Comparison of ENCODE assay signal across 29 mouse cellular contexts in the genomic region with DNA sequence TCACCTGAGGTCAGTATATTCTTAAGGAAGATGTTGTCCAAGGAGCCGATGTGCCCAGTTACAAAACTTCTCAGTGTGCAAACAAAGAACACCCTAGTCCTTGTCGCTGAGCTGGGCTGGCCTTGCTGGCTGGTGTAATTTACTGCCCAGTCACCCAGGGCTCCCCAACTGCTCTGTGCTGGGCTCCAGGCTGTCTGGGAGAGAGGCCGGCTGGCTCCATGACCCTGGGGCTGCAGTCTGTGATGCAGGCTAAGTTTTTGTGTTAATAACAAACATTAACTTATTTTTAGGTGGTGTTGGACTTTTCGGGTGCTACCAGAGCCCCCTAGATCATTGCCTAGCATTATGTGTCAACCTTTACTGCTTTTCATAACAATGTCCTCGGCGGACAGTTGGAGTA. TPM values are rescaled to one million over a fixed set of nuclear protein-coding genes. Genes with fewer than 3 reads are reported as not detected.
DNase-seq lines count a peak whose midpoint lies in the region; ATAC-seq and TF ChIP-seq lines count a peak whose summit lies in the region.
"Had no signal": no experiment of that assay in that cellular context is flagged by ENCODE, and none has a peak within 500 bp of the region (broad histone marks: within the 10 kb centered on the region; RNA-seq: fewer than 3 reads in every experiment).

No protein-coding gene starts in this region.

- H3K9ac ChIP-seq in kidney, embryonic 16.5 days (replicated peaks; ENCODE audit: low read length), result no peak overlapping the region
- H3K9ac ChIP-seq in kidney, postnatal 0 days (ENCODE audit: low read depth, low read length), result no peak overlapping the region
- H3K9ac ChIP-seq in midbrain, embryonic 13.5 days (replicated peaks), result no peak overlapping the region
- H3K9ac ChIP-seq in neural tube, embryonic 15.5 days (replicated peaks), result no peak overlapping the region
- H3K9ac ChIP-seq: embryonic facial prominence, embryonic 12.5 days; forebrain, postnatal 0 days; heart, embryonic 13.5 days; hindbrain, embryonic 14.5 days; limb, embryonic 12.5 days; liver, embryonic 15.5 days; lung, embryonic 14.5 days; midbrain, embryonic 15.5 days had no signal

- no peak overlapping the region for H3K27ac ChIP-seq in kidney, embryonic 16.5 days (ENCODE audit: low read length)
- no peak overlapping the region for H3K27ac ChIP-seq in kidney, postnatal 0 days
- peak overlapping the region; percentile 36; the same call in 1 of the 2 replicates for H3K27ac ChIP-seq in limb, embryonic 10.5 days
- H3K27ac ChIP-seq in midbrain, embryonic 13.5 days, result no peak overlapping the region
- H3K27ac ChIP-seq in neural tube, embryonic 15.5 days (replicated peaks), result no peak overlapping the region
- H3K27ac ChIP-seq: embryonic facial prominence, embryonic 12.5 days; forebrain, embryonic 10.5 days; heart, embryonic 13.5 days; hindbrain, embryonic 14.5 days; limb, embryonic 12.5 days; liver, embryonic 15.5 days; midbrain, embryonic 15.5 days; stomach, postnatal 0 days had no signal

- no peak overlapping the region for H3K4me3 ChIP-seq in kidney, embryonic 16.5 days (ENCODE audit: low read length)
- no peak overlapping the region for H3K4me3 ChIP-seq in kidney, postnatal 0 days (replicated peaks; ENCODE audit: low read depth, low read length)
- no peak overlapping the region for H3K4me3 ChIP-seq in limb, embryonic 10.5 days
- H3K4me3 ChIP-seq in midbrain, embryonic 13.5 days (replicated peaks), result no peak overlapping the region
- H3K4me3 ChIP-seq in neural tube, embryonic 15.5 days (replicated peaks), result no peak overlapping the region
- H3K4me3 ChIP-seq: embryonic facial prominence, embryonic 12.5 days; forebrain, embryonic 10.5 days; heart, embryonic 13.5 days; limb, embryonic 12.5 days; liver, embryonic 15.5 days; midbrain, embryonic 15.5 days had no signal

- TF ChIP-seq CTCF in kidney, postnatal 0 days (IDR thresholded peaks at IDR 0.05; ENCODE audit: low read depth), result no peak

- no peaks in the 10 kb centered on the region; the same call in 1 of the 2 replicates for H3K27me3 ChIP-seq in kidney, embryonic 16.5 days (ENCODE audit: insufficient read depth, low read length)
- no peaks in the 10 kb centered on the region for H3K27me3 ChIP-seq in kidney, postnatal 0 days (ENCODE audit: insufficient read depth, low read length)
- no peaks in the 10 kb centered on the region for H3K27me3 ChIP-seq in limb, embryonic 10.5 days (ENCODE audit: low read depth, poor library complexity, severe bottlenecking)
- H3K27me3 ChIP-seq in midbrain, embryonic 13.5 days, result no peaks in the 10 kb centered on the region
- no peaks in the 10 kb centered on the region for H3K27me3 ChIP-seq in neural tube, embryonic 15.5 days (replicated peaks)
- H3K27me3 ChIP-seq: embryonic facial prominence, embryonic 12.5 days; heart, embryonic 13.5 days; limb, embryonic 12.5 days; liver, embryonic 15.5 days; midbrain, embryonic 15.5 days had no signal

- no peaks in the 10 kb centered on the region for H3K36me3 ChIP-seq in kidney, embryonic 16.5 days (ENCODE audit: insufficient read depth, low read length)
- H3K36me3 ChIP-seq in kidney, postnatal 0 days (ENCODE audit: insufficient read depth, low read length), result no peaks in the 10 kb centered on the region
- H3K36me3 ChIP-seq in limb, embryonic 10.5 days, result no peaks in the 10 kb centered on the region
- no peaks in the 10 kb centered on the region for H3K36me3 ChIP-seq in midbrain, embryonic 13.5 days
- no peaks in the 10 kb centered on the region for H3K36me3 ChIP-seq in neural tube, embryonic 15.5 days
- H3K36me3 ChIP-seq: embryonic facial prominence, embryonic 12.5 days; forebrain, embryonic 10.5 days; heart, embryonic 13.5 days; limb, embryonic 12.5 days; liver, embryonic 15.5 days; midbrain, embryonic 15.5 days had no signal

- ATAC-seq in kidney, embryonic 16.5 days (ENCODE audit: low FRiP score, low TSS enrichment), result peak; percentile 84
- ATAC-seq in kidney, postnatal 0 days (replicated peaks; ENCODE audit: low FRiP score, low read depth), result no peak
- no peak for ATAC-seq in midbrain, embryonic 13.5 days
- no peak for ATAC-seq in neural tube, embryonic 15.5 days (ENCODE audit: low FRiP score)
- ATAC-seq: forebrain, postnatal 0 days; intestine, postnatal 0 days; midbrain, embryonic 15.5 days had no signal

- DNase-seq in kidney, adult 9 months, result no peak
- DNase-seq in adrenal gland, postnatal 10 days, result peak; percentile 64
- peak; percentile 39 for DNase-seq in kidney, postnatal 0 days (ENCODE audit: low spot score)
- DNase-seq in limb, embryonic 10.5 days (ENCODE audit: low spot score), result no peak
- DNase-seq: B cell, adult 2 months; cerebellum, adult 2 months; cerebellum, postnatal 25 days; forebrain, postnatal 0 days; gastrocnemius, postnatal 10 days; heart, postnatal 10 days; layer of hippocampus, postnatal 36 days; lung, embryonic 14.5 days; lung, postnatal 14 days; right cerebral cortex, adult 18-20 months; right cerebral cortex, postnatal 4 days; thymus, adult 18-20 months; thymus, postnatal 25 days had no signal

- no peaks in the 10 kb centered on the region for H3K9me3 ChIP-seq in kidney, embryonic 16.5 days (ENCODE audit: low read length)
- no peaks in the 10 kb centered on the region for H3K9me3 ChIP-seq in kidney, postnatal 0 days (replicated peaks; ENCODE audit: low read length)
- H3K9me3 ChIP-seq in limb, embryonic 10.5 days (replicated peaks), result no peaks in the 10 kb centered on the region
- no peaks in the 10 kb centered on the region for H3K9me3 ChIP-seq in midbrain, embryonic 13.5 days
- H3K9me3 ChIP-seq in neural tube, embryonic 15.5 days (replicated peaks), result no peaks in the 10 kb centered on the region
- H3K9me3 ChIP-seq: embryonic facial prominence, embryonic 12.5 days; forebrain, embryonic 10.5 days; heart, embryonic 13.5 days; limb, embryonic 12.5 days; liver, embryonic 15.5 days; midbrain, embryonic 15.5 days had no signal

- no peak overlapping the region for H3K4me2 ChIP-seq in kidney, embryonic 16.5 days (replicated peaks; ENCODE audit: low read depth, low read length)
- no peak overlapping the region for H3K4me2 ChIP-seq in kidney, postnatal 0 days (ENCODE audit: low read length)
- no peak overlapping the region for H3K4me2 ChIP-seq in midbrain, embryonic 13.5 days (replicated peaks)
- no peak overlapping the region for H3K4me2 ChIP-seq in neural tube, embryonic 15.5 days
- H3K4me2 ChIP-seq: embryonic facial prominence, embryonic 12.5 days; heart, embryonic 13.5 days; hindbrain, embryonic 14.5 days; limb, embryonic 12.5 days; liver, embryonic 15.5 days; lung, embryonic 14.5 days; midbrain, embryonic 15.5 days had no signal

- H3K4me1 ChIP-seq in kidney, embryonic 16.5 days (ENCODE audit: insufficient read depth, low read length), result 0 out of 2 replicates have a peak, but pooled peaks cover 3% of the 10 kb centered on the region
- 0 out of 2 replicates have a peak, but pooled peaks cover 3% of the 10 kb centered on the region for H3K4me1 ChIP-seq in kidney, postnatal 0 days (replicated peaks; ENCODE audit: insufficient read depth, low read length)
- H3K4me1 ChIP-seq in limb, embryonic 10.5 days, result peaks cover 11% of the 10 kb centered on the region
- no peaks in the 10 kb centered on the region for H3K4me1 ChIP-seq in midbrain, embryonic 13.5 days (replicated peaks)
- H3K4me1 ChIP-seq in neural tube, embryonic 15.5 days, result no peaks in the 10 kb centered on the region
- H3K4me1 ChIP-seq: embryonic facial prominence, embryonic 12.5 days; heart, embryonic 13.5 days; limb, embryonic 12.5 days; midbrain, embryonic 15.5 days had no signal

- 30% methylated on average over 6 of the region's 6 CpGs for WGBS in kidney, embryonic 16.5 days
- 28% methylated on average over 6 of the region's 6 CpGs for WGBS in kidney, postnatal 0 days
- 53% methylated on average over 6 of the region's 6 CpGs for WGBS in limb, embryonic 10.5 days
- WGBS in midbrain, embryonic 13.5 days, result 89% methylated on average over 6 of the region's 6 CpGs
- 37% methylated on average over 6 of the region's 6 CpGs for WGBS in neural tube, embryonic 15.5 days

RNA-seq across cellular contexts. Expression of a gene that starts 15.4 kb away (rescaled TPM):
- 22.1 and 23.3 TPM in 2 replicates for polyA plus RNA-seq in kidney, embryonic 16.5 days (2015; fragmentation: Nextera tagmentation; extraction: Ambion mirVana)
- total RNA-seq in adrenal gland, postnatal 10 days (2021), result 10 to 100 TPM in 1 of 2 experiments, 1 to 10 TPM in 1; 9.3 to 14.1 TPM
- polyA plus RNA-seq in kidney, postnatal 0 days (2015; fragmentation: Nextera tagmentation; extraction: Ambion mirVana), result 14.5 and 15.6 TPM in 2 replicates
- 12.8 and 14.5 TPM in 2 replicates for polyA plus RNA-seq in limb, embryonic 10.5 days (2016; fragmentation: Nextera tagmentation; extraction: Ambion mirVana)
- polyA plus RNA-seq in midbrain, embryonic 13.5 days (2015; fragmentation: Nextera tagmentation; extraction: Ambion mirVana), result 28.8 and 30.7 TPM in 2 replicates
- polyA plus RNA-seq in neural tube, embryonic 15.5 days (2015; fragmentation: Nextera tagmentation; extraction: Ambion mirVana), result 44.2 and 46.0 TPM in 2 replicates

Comparison
In these comparisons a context has a peak if more than half of its experiments do, and no peak if none do; other contexts are left out.
1. DNase-seq: peak in adrenal gland, postnatal 10 days (single experiment) and kidney, postnatal 0 days (single experiment); none in kidney, adult 9 months (single experiment) and limb, embryonic 10.5 days (single experiment).